Mouse (Mus musculus): ENCODE results near the gene Gpr137c. TPM values are rescaled to one million over a fixed set of nuclear protein-coding genes. Genes with fewer than 3 reads are reported as not detected.
A peak's percentile ranks its signal among the peaks of the same experiment; 100 is the strongest.

The Gpr137c gene
- polyA plus RNA-seq (2012; rRNA removed) = 2.1 and 2.4 TPM in 2 replicates

DNA sequence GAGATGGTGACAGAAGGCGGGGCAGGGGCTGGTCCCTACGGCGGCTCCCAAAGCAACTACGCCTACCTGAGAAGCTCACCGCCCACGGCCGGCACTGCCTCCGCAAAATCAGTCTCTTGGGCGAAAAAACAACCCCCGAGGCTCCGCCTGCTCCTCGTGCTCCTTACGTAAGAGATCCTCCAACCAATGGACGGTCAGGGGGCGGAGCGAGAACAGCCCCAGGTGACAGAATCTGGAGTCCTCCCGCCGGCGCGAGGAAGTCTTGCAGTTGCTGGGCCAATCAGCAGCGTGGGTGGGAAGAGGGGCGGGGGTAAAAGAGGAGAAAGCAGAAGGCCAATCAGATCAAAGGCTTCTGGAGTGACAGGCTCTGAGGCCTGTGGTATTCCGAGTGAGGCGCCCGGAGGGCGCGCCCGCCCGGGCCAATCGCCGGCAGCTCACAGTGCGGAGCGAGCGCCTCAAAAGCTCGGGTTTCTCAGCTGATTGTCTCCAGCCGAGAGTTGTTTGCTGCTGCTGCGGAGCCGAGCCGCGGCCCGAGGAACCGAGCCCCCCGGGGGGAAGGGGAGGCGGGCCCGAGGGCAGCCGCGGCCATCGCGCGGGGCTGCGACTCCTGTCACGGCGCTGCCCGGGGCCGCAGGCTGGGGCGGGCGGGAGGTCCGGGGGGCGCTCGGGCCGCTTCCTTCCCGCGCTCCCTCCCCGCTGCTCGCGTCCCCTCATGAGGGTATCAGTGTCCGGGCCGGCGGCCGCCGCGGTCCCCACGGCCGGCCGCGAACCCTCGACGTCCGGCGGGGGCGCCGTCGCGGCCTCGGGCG lies at the start of gene Gpr137c:
Gene Gpr137c (plus strand): TSS at position 437 of the 809 bp plus-strand sequence.
- H3K4me3 ChIP-seq (ENCODE audit: low read depth, low read length) = peak within 1 kb of the TSS; percentile 84
- peak within 1 kb of the TSS; percentile 42; the same call in 1 of the 2 replicates for H3K27ac ChIP-seq (ENCODE audit: insufficient read depth, low read depth, low read length)
- peaks cover 2% of the 10 kb centered on the region; the same call in 1 of the 2 replicates for H3K4me1 ChIP-seq (ENCODE audit: control insufficient read depth, insufficient read depth, insufficient read length, low read length)
- no peaks in the 10 kb centered on the region for H3K36me3 ChIP-seq (ENCODE audit: control insufficient read depth, insufficient read depth, low read length)
- no peaks in the 10 kb centered on the region for H3K27me3 ChIP-seq (ENCODE audit: control insufficient read depth, insufficient read depth, low read length)
- TF ChIP-seq POLR2A (IDR thresholded peaks at IDR 0.05; ENCODE audit: low read depth, low read length) (peak; percentile 47), CTCF (IDR thresholded peaks at IDR 0.05; ENCODE audit: extremely low read depth, insufficient read length, insufficient replicate concordance, low read depth, low read length) (no peak)
- under 1% methylated on average over 64 of the region's 86 CpGs for WGBS

DNA sequence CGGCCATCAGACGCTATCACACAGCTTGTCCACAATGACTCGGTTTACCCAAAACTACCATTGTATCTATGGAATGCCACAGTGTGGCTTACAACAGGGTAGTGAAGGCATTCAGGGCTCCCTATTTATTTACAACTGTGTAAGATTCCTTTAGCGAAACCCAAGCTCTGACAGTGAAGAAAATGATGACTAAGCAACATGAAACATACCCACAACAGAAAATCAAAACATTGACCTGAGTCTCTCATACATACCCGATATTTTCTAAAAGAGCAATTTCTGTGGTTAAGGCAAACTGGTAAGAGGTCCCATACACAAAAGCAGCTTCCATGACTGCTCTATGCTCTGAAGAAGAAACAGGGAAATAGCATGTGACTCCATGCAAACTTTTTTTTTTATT lies 47.3 kb upstream of the Gpr137c start:
- TF ChIP-seq CTCF (IDR thresholded peaks at IDR 0.05; ENCODE audit: extremely low read depth, insufficient read length, insufficient replicate concordance, low read depth, low read length) (no peak), POLR2A (IDR thresholded peaks at IDR 0.05; ENCODE audit: low read depth, low read length) (no peak)
- Histone ChIP-seq H3K36me3 (ENCODE audit: control insufficient read depth, insufficient read depth, low read length) (no peaks in the 10 kb centered on the region; the same call in 1 of the 2 replicates), H3K27ac (ENCODE audit: insufficient read depth, low read depth, low read length) (no peak overlapping the region), H3K27me3 (ENCODE audit: control insufficient read depth, insufficient read depth, low read length) (no peaks in the 10 kb centered on the region), H3K4me1 (ENCODE audit: control insufficient read depth, insufficient read depth, insufficient read length, low read length) (peaks cover 4% of the 10 kb centered on the region; the same call in 1 of the 2 replicates), H3K4me3 (ENCODE audit: low read depth, low read length) (no peak overlapping the region)
- WGBS = 95% methylated on average over 5 of the region's 5 CpGs

DNA sequence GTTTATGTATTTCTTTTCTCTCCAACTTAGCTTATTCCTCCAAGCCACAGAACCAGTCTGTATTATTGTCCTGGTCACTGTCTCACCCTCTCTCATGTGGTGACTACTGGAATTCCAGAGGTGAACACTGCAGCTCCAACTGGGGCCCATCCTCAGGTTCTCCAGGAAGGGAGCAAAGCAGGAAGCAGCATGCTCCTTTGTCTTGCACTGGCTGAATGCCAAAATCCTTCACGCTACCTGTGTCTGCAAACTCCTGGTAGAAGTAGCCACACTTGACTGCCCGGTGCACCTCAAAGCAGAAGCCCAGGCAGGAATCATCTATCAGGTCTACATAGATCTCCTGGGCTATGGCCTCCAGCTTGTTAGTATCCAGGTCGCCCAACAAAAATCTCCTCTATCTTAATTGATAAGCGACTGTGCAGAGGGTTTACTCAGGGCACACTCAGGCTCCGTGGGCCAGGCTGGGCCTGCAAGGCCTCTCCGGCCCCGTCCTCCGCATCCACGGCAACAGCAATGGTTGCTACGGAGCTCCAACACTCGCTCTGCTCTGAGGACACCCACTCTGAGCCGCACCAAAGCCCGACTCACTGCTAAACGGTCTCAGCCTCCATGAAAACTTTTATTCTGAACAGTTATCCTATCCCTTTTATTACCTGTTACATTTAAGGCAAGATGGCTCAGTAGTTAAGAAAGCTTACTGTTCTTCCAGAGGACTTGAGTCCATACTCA lies 44.3 kb upstream of the Gpr137c start:
- no peak overlapping the region for H3K27ac ChIP-seq (ENCODE audit: insufficient read depth, low read depth, low read length)
- peaks cover 10% of the 10 kb centered on the region; the same call in 1 of the 2 replicates for H3K4me1 ChIP-seq (ENCODE audit: control insufficient read depth, insufficient read depth, insufficient read length, low read length)
- H3K36me3 ChIP-seq (ENCODE audit: control insufficient read depth, insufficient read depth, low read length) = no peaks in the 10 kb centered on the region
- no peak for TF ChIP-seq CTCF (IDR thresholded peaks at IDR 0.05; ENCODE audit: extremely low read depth, insufficient read length, insufficient replicate concordance, low read depth, low read length)
- no peak for TF ChIP-seq POLR2A (IDR thresholded peaks at IDR 0.05; ENCODE audit: low read depth, low read length)
- 49% methylated on average over 14 of the region's 14 CpGs for WGBS
- no peaks in the 10 kb centered on the region for H3K27me3 ChIP-seq (ENCODE audit: control insufficient read depth, insufficient read depth, low read length)
- no peak overlapping the region for H3K4me3 ChIP-seq (ENCODE audit: low read depth, low read length)

DNA sequence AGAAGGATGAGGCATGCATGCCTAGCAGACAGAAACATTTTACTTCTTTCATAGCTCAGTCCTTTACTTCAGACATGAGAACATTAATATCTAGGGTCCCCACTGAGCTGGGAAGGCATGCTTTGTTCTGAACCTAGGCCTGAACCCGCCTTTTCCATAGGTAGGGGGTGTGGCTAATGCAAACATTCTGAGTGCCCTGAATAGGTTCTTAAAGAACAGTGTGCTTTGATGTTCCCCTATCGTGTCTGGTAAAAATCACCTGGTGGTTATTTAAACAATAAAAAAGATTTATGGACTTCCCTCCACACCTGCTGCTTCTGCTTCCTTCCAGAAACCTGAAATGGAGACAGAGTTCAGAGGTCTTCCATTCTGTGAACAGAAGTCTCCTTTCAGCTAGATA lies 40.3 kb upstream of the Gpr137c start:
- Histone ChIP-seq H3K4me1 (ENCODE audit: control insufficient read depth, insufficient read depth, insufficient read length, low read length) (peaks cover 10% of the 10 kb centered on the region; the same call in 1 of the 2 replicates), H3K4me3 (ENCODE audit: low read depth, low read length) (no peak overlapping the region), H3K36me3 (ENCODE audit: control insufficient read depth, insufficient read depth, low read length) (no peaks in the 10 kb centered on the region), H3K27me3 (ENCODE audit: control insufficient read depth, insufficient read depth, low read length) (no peaks in the 10 kb centered on the region), H3K27ac (ENCODE audit: insufficient read depth, low read depth, low read length) (peak overlapping the region; percentile 41)
- TF ChIP-seq POLR2A (IDR thresholded peaks at IDR 0.05; ENCODE audit: low read depth, low read length) (no peak), CTCF (IDR thresholded peaks at IDR 0.05; ENCODE audit: extremely low read depth, insufficient read length, insufficient replicate concordance, low read depth, low read length) (no peak)
- WGBS = 22% methylated on average over 2 of the region's 2 CpGs

DNA sequence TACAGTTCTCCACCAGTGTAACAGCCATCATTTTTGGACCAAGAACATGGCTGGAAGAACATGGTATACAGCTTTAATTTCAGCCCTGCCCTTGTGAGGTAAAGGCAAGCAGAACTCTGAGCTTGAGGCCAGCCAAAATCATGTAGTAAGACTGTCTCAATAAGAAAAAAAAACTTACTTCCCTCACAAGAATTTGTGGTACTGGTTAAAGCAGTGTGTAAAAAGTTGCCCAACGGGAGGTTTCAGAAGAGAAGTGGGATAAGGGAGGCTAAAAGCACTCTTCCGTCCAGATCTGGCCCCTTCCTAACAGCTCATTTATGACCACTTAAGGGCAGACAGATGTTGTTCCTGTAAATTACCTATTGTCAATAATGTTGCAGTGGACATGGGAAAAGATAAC lies 39.9 kb upstream of the Gpr137c start:
- peaks cover 10% of the 10 kb centered on the region; the same call in 1 of the 2 replicates for H3K4me1 ChIP-seq (ENCODE audit: control insufficient read depth, insufficient read depth, insufficient read length, low read length)
- no peaks in the 10 kb centered on the region for H3K36me3 ChIP-seq (ENCODE audit: control insufficient read depth, insufficient read depth, low read length)
- H3K27me3 ChIP-seq (ENCODE audit: control insufficient read depth, insufficient read depth, low read length) = no peaks in the 10 kb centered on the region
- no peak overlapping the region for H3K4me3 ChIP-seq (ENCODE audit: low read depth, low read length)
- peak overlapping the region; percentile 41 for H3K27ac ChIP-seq (ENCODE audit: insufficient read depth, low read depth, low read length)
- TF ChIP-seq CTCF (IDR thresholded peaks at IDR 0.05; ENCODE audit: extremely low read depth, insufficient read length, insufficient replicate concordance, low read depth, low read length) (no peak), POLR2A (IDR thresholded peaks at IDR 0.05; ENCODE audit: low read depth, low read length) (no peak)
- WGBS = 28% methylated on average over 2 of the region's 2 CpGs

DNA sequence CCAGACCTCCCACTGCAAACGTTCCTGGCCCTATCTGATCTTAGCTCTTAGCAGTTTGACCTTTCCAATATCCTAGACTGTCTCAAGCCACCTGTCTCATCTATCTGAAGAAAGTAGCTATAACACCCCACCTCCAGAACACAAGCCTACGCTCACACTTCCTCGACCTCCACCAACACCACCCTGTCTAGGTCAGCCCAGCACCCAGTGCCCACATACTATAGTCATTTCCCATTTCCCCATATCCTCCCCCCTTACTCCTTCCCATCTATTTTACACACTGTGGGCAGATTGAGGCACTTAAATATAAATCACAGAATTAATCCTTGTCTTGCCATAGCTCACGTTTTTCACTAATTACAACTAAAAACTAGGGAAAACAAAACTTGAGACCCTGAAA lies 37.9 kb upstream of the Gpr137c start:
- Histone ChIP-seq H3K4me3 (ENCODE audit: low read depth, low read length) (no peak overlapping the region), H3K27ac (ENCODE audit: insufficient read depth, low read depth, low read length) (no peak overlapping the region), H3K27me3 (ENCODE audit: control insufficient read depth, insufficient read depth, low read length) (no peaks in the 10 kb centered on the region), H3K4me1 (ENCODE audit: control insufficient read depth, insufficient read depth, insufficient read length, low read length) (peaks cover 7% of the 10 kb centered on the region; the same call in 1 of the 2 replicates), H3K36me3 (ENCODE audit: control insufficient read depth, insufficient read depth, low read length) (no peaks in the 10 kb centered on the region)
- TF ChIP-seq CTCF (IDR thresholded peaks at IDR 0.05; ENCODE audit: extremely low read depth, insufficient read length, insufficient replicate concordance, low read depth, low read length) (no peak), POLR2A (IDR thresholded peaks at IDR 0.05; ENCODE audit: low read depth, low read length) (no peak)
- WGBS = 65% methylated on average over 4 of the region's 4 CpGs

DNA sequence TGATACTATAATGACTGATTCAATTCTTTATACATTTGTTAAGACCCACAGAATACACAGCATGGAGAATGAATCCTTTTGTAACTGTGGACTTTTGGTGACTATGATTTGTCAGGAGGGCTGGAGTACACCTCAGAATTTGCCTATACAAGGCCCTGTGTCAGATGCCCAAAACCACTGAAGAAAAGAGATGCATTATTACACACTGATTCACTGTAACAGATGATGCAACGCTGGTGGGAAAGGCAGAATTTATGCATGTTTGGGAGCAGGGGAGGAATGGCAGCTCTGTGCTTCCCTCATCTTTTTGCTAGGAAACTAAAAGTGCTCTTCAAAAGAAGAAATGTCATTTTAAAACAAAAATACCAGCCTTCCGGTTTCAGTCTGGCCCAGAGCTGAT lies 28.5 kb upstream of the Gpr137c start:
- TF ChIP-seq CTCF (IDR thresholded peaks at IDR 0.05; ENCODE audit: extremely low read depth, insufficient read length, insufficient replicate concordance, low read depth, low read length) = no peak
- TF ChIP-seq POLR2A (IDR thresholded peaks at IDR 0.05; ENCODE audit: low read depth, low read length) = no peak
- H3K4me1 ChIP-seq (ENCODE audit: control insufficient read depth, insufficient read depth, insufficient read length, low read length) = no peaks in the 10 kb centered on the region

More for the DNA sequence above, 28.5 kb upstream of the Gpr137c start:
- no peaks in the 10 kb centered on the region for H3K36me3 ChIP-seq (ENCODE audit: control insufficient read depth, insufficient read depth, low read length)
- WGBS = 86% methylated on average over 2 of the region's 2 CpGs
- H3K4me3 ChIP-seq (ENCODE audit: low read depth, low read length) = no peak overlapping the region
- no peaks in the 10 kb centered on the region for H3K27me3 ChIP-seq (ENCODE audit: control insufficient read depth, insufficient read depth, low read length)
- H3K27ac ChIP-seq (ENCODE audit: insufficient read depth, low read depth, low read length) = no peak overlapping the region

Data from small intestine, adult 2 months (tissue).